Mouse (Mus musculus): ENCODE data around the gene Olfr1416. TPM values are rescaled to one million over a fixed set of nuclear protein-coding genes. Genes with fewer than 3 reads are reported as not detected.

Gene Olfr1416
- polyA plus RNA-seq, 1 experiment from 2014 or later = not detected

GRCm38 (mm10) chr1:92453751-92454445 is 31.0 kb downstream of the Olfr1416 start:
- Histone ChIP-seq H3K27ac (replicated peaks) (no peak overlapping the region), H3K27me3 (ENCODE audit: low read depth, poor library complexity, severe bottlenecking) (no peaks in the 10 kb centered on the region), H3K4me1 (no peaks in the 10 kb centered on the region), H3K36me3 (peaks cover 97% of the 10 kb centered on the region), H3K9me3 (replicated peaks) (peaks cover 8% of the 10 kb centered on the region; the same call in 1 of the 2 replicates), H3K4me3 (no peak overlapping the region)
- DNase-seq (ENCODE audit: low spot score) = no peak
- WGBS = 78% methylated on average over 8 of the region's 8 CpGs

DNA sequence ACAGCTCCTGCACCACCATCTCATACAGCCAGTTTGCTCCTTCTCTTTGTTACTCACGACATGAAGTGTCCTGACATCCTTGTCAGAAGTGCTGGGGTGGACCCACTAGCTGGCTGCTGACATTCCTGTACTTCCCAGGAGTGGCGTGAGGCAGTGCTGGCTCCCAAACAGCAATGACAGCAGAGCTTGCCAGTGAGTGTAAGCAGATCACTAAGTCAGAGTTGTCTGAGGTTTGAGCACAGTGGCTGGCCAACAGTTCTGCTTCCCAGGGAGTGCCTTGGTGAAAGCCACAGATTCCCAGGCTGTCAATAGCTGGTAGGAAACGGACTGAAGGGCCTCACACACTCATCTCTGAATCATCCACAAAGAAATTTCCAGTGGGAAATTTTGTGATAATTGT is 36.6 kb downstream of the Olfr1416 start:
- Histone ChIP-seq H3K9me3 (replicated peaks) (no peaks in the 10 kb centered on the region), H3K27ac (replicated peaks) (no peak overlapping the region), H3K4me3 (no peak overlapping the region), H3K27me3 (ENCODE audit: low read depth, poor library complexity, severe bottlenecking) (no peaks in the 10 kb centered on the region), H3K4me1 (no peaks in the 10 kb centered on the region), H3K36me3 (peaks cover 97% of the 10 kb centered on the region)
- 86% methylated on average over 3 of the region's 3 CpGs for WGBS
- no peak for DNase-seq (ENCODE audit: low spot score)

- DNase-seq (ENCODE audit: low spot score) = no peak
- Histone ChIP-seq H3K9me3 (replicated peaks) (no peaks in the 10 kb centered on the region), H3K4me1 (peaks cover 14% of the 10 kb centered on the region; the same call in 1 of the 2 replicates), H3K36me3 (peaks cover 87% of the 10 kb centered on the region), H3K4me3 (no peak overlapping the region), H3K27me3 (ENCODE audit: low read depth, poor library complexity, severe bottlenecking) (no peaks in the 10 kb centered on the region), H3K27ac (replicated peaks) (no peak overlapping the region)
- 60% methylated on average over 6 of the region's 6 CpGs for WGBS
Measured at GRCm38 (mm10) chr1:92441453-92442063, 43.4 kb downstream of the Olfr1416 start.

GRCm38 (mm10) chr1:92440066-92440750 is 44.7 kb downstream of the Olfr1416 start:
- Histone ChIP-seq H3K36me3 (peaks cover 73% of the 10 kb centered on the region), H3K4me3 (no peak overlapping the region)
- 91% methylated on average over 9 of the region's 9 CpGs for WGBS

GRCm38 (mm10) chr1:92437678-92438271 is 47.1 kb downstream of the Olfr1416 start:
- DNase-seq (ENCODE audit: low spot score) = no peak
- no peak overlapping the region for H3K27ac ChIP-seq (replicated peaks)
- peaks cover 14% of the 10 kb centered on the region; the same call in 1 of the 2 replicates for H3K4me1 ChIP-seq
- H3K4me3 ChIP-seq = no peak overlapping the region
- no peaks in the 10 kb centered on the region for H3K27me3 ChIP-seq (ENCODE audit: low read depth, poor library complexity, severe bottlenecking)
- H3K36me3 ChIP-seq = peaks cover 50% of the 10 kb centered on the region
- 67% methylated on average over 9 of the region's 9 CpGs for WGBS
- no peaks in the 10 kb centered on the region for H3K9me3 ChIP-seq (replicated peaks)

More at GRCm38 (mm10) chr1:92440066-92440750, 44.7 kb downstream of the Olfr1416 start:
- H3K27ac ChIP-seq (replicated peaks) = no peak overlapping the region
- H3K4me1 ChIP-seq = peaks cover 14% of the 10 kb centered on the region; the same call in 1 of the 2 replicates
- DNase-seq (ENCODE audit: low spot score) = no peak
- H3K9me3 ChIP-seq (replicated peaks) = no peaks in the 10 kb centered on the region
- no peaks in the 10 kb centered on the region for H3K27me3 ChIP-seq (ENCODE audit: low read depth, poor library complexity, severe bottlenecking)

DNA sequence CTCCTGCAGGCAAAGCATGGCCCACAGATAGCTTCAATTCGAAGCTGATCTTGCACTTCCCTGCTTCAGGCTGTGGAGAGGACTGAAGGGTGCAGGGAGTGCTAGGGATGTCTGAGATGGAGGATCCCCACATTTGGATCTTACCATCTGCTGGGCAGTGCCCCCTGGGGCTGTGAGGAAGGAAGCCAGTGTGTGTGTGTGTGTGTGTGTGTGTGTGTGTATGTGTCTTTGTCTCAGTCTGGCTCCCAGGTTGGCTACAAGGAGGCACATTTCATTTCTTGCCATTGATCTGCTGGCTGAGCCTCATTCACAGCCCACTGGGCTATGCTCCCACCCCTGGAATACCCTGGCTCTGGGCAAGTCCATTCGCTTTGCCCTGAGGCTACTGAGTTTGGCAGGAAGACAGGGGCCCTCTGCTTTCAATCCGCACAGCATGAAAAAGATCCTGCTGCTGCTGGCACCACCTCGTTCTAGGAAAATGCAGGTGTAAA is 48.0 kb downstream of the Olfr1416 start:
- H3K9me3 ChIP-seq (replicated peaks) = no peaks in the 10 kb centered on the region
- H3K4me3 ChIP-seq = no peak overlapping the region
- peak overlapping the region; percentile 9; the same call in 1 of the 2 replicates for H3K27ac ChIP-seq (replicated peaks)
- H3K27me3 ChIP-seq (ENCODE audit: low read depth, poor library complexity, severe bottlenecking) = no peaks in the 10 kb centered on the region
- peaks cover 41% of the 10 kb centered on the region for H3K36me3 ChIP-seq
- 61% methylated on average over 4 of the region's 4 CpGs for WGBS
- DNase-seq (ENCODE audit: low spot score) = no peak
- peaks cover 20% of the 10 kb centered on the region for H3K4me1 ChIP-seq

DNA sequence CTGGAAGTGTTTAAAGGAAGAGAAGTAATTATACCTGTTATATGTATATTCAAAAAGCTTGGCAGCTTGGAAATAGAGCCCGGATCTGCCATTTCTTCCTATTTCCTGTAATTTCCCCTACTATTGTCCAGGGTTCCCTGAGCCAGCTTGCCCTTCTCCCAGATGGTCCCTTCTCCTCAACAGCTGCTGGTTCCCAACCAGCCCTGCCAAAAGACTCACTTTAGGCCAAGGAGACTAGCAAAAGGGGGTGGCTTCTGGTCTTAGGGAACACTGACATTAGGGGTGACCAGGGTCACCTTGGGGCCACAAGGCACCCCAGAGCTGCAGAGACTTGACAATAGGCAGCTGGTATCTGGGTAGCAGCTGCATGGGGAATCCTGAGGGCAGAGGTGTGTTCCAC is 49.9 kb downstream of the Olfr1416 start:
- Histone ChIP-seq H3K36me3 (peaks cover 25% of the 10 kb centered on the region), H3K9me3 (replicated peaks) (no peaks in the 10 kb centered on the region), H3K27ac (replicated peaks) (no peak overlapping the region), H3K4me1 (peaks cover 24% of the 10 kb centered on the region), H3K27me3 (ENCODE audit: low read depth, poor library complexity, severe bottlenecking) (no peaks in the 10 kb centered on the region), H3K4me3 (no peak overlapping the region)
- whole genome bisulfite sequencing = 83% methylated on average over 1 of the region's 1 CpGs
- DNase-seq (ENCODE audit: low spot score) = no peak

GRCm38 (mm10) chr1:92432791-92433190 is 52.1 kb downstream of the Olfr1416 start:
- H3K4me3 ChIP-seq = no peak overlapping the region
- H3K9me3 ChIP-seq (replicated peaks) = no peaks in the 10 kb centered on the region
- H3K36me3 ChIP-seq = peaks cover 3% of the 10 kb centered on the region
- no peak overlapping the region for H3K27ac ChIP-seq (replicated peaks)
- WGBS = 78% methylated on average over 9 of the region's 9 CpGs
- peaks cover 19% of the 10 kb centered on the region for H3K4me1 ChIP-seq
- H3K27me3 ChIP-seq (ENCODE audit: low read depth, poor library complexity, severe bottlenecking) = no peaks in the 10 kb centered on the region
- no peak for DNase-seq (ENCODE audit: low spot score)

GRCm38 (mm10) chr1:92432098-92432497 is 52.8 kb downstream of the Olfr1416 start:
- H3K27ac ChIP-seq (replicated peaks) = peak overlapping the region; percentile 72
- peak; percentile 15 for DNase-seq (ENCODE audit: low spot score)

GRCm38 (mm10) chr1:92431420-92431819 is 53.5 kb downstream of the Olfr1416 start:
- 89% methylated on average over 3 of the region's 3 CpGs for WGBS
- no peak for DNase-seq (ENCODE audit: low spot score)
- Histone ChIP-seq H3K9me3 (replicated peaks) (no peaks in the 10 kb centered on the region), H3K27me3 (ENCODE audit: low read depth, poor library complexity, severe bottlenecking) (no peaks in the 10 kb centered on the region), H3K4me3 (no peak overlapping the region), H3K36me3 (no peaks in the 10 kb centered on the region), H3K27ac (replicated peaks) (peak overlapping the region; percentile 55; the same call in 1 of the 2 replicates), H3K4me1 (peaks cover 10% of the 10 kb centered on the region)

More at GRCm38 (mm10) chr1:92432098-92432497, 52.8 kb downstream of the Olfr1416 start:
- Histone ChIP-seq H3K4me3 (no peak overlapping the region), H3K27me3 (ENCODE audit: low read depth, poor library complexity, severe bottlenecking) (no peaks in the 10 kb centered on the region), H3K9me3 (replicated peaks) (no peaks in the 10 kb centered on the region), H3K4me1 (peaks cover 15% of the 10 kb centered on the region), H3K36me3 (no peaks in the 10 kb centered on the region)
- WGBS = 59% methylated on average over 4 of the region's 4 CpGs

DNA sequence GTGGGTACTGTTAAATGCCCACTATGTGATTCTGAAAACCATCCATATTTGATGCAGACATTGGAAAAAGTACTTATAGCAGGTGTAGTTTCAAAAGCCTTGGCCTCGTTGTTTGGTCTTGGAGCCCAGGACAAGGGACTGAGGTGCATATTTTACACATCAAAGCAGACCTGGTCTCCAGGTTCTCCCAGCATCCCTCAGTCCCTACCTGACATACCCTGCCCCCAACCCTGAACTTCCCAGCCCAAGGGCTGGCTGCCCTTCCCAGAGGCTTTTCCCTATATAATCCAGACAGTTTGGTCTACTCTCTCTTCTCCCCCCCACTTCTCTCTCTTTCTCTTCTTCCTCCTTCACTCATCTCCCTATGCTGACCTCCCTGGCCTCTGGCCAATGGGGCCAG is 53.9 kb downstream of the Olfr1416 start:
- Histone ChIP-seq H3K27me3 (ENCODE audit: low read depth, poor library complexity, severe bottlenecking) (no peaks in the 10 kb centered on the region), H3K4me3 (no peak overlapping the region), H3K9me3 (replicated peaks) (no peaks in the 10 kb centered on the region), H3K27ac (replicated peaks) (no peak overlapping the region), H3K36me3 (no peaks in the 10 kb centered on the region), H3K4me1 (peaks cover 10% of the 10 kb centered on the region)
- no peak for DNase-seq (ENCODE audit: low spot score)
- WGBS = 86% methylated on average over 1 of the region's 1 CpGs
